ENCODE assay signal across 10 mouse cellular contexts in genomic region chr8:119439893-119440249, GRCm38 (mm10). TPM values are rescaled to one million over a fixed set of nuclear protein-coding genes. Genes with fewer than 3 reads are reported as not detected.
A peak's percentile ranks its signal among the peaks of the same experiment; 100 is the strongest.
DNase-seq lines count a peak whose midpoint lies in the region; ATAC-seq and TF ChIP-seq lines count a peak whose summit lies in the region.
"Had no signal": no experiment of that assay in that cellular context is flagged by ENCODE, and none has a peak within 500 bp of the region (broad histone marks: within the 10 kb centered on the region; RNA-seq: fewer than 3 reads in every experiment).

No protein-coding gene starts in this region.

- peak overlapping the region; percentile 37; the same call in 1 of the 2 replicates for H3K27ac ChIP-seq in kidney, embryonic 14.5 days (ENCODE audit: low read depth, low read length)
- peak overlapping the region; percentile 11; the same call in 1 of the 2 replicates for H3K27ac ChIP-seq in brown adipose tissue, adult 24 weeks (replicated peaks; ENCODE audit: low read depth, low read length)
- 0 out of 2 replicates have a peak overlapping the region, but pooled peaks have one; percentile 58 for H3K27ac ChIP-seq in intestine, embryonic 15.5 days
- H3K27ac ChIP-seq: hindbrain, embryonic 15.5 days had no signal

- 74% methylated on average over 7 of the region's 7 CpGs for WGBS in kidney, embryonic 14.5 days
- WGBS in intestine, embryonic 15.5 days = 69% methylated on average over 7 of the region's 7 CpGs

- H3K4me3 ChIP-seq in kidney, embryonic 14.5 days (ENCODE audit: low read length) = no peak overlapping the region
- no peak overlapping the region for H3K4me3 ChIP-seq in brown adipose tissue, adult 24 weeks (ENCODE audit: insufficient read depth, low read depth, low read length)
- H3K4me3 ChIP-seq in intestine, embryonic 15.5 days (replicated peaks) = no peak overlapping the region
- H3K4me3 ChIP-seq in myocyte = no peak overlapping the region
- H3K4me3 ChIP-seq: hindbrain, embryonic 15.5 days had no signal

- peak; percentile 32 for TF ChIP-seq POLR2A in myocyte (IDR thresholded peaks at IDR 0.05; ENCODE audit: insufficient read length, low read depth)

- H3K9me3 ChIP-seq in kidney, embryonic 14.5 days (ENCODE audit: control insufficient read depth, low read length) = no peaks in the 10 kb centered on the region
- H3K9me3 ChIP-seq in intestine, embryonic 15.5 days = no peaks in the 10 kb centered on the region
- H3K9me3 ChIP-seq: hindbrain, embryonic 15.5 days had no signal

- H3ac ChIP-seq in myocyte (ENCODE audit: control insufficient read depth, insufficient read length) = no peak overlapping the region

- peaks cover 26% of the 10 kb centered on the region for H3K4me1 ChIP-seq in kidney, embryonic 14.5 days (ENCODE audit: control insufficient read depth, insufficient read depth, low read length)
- H3K4me1 ChIP-seq in brown adipose tissue, adult 24 weeks (ENCODE audit: control insufficient read depth, insufficient read depth, insufficient read length, low read length) = peaks cover 32% of the 10 kb centered on the region
- H3K4me1 ChIP-seq in intestine, embryonic 15.5 days (replicated peaks) = peaks cover 39% of the 10 kb centered on the region

- no peaks in the 10 kb centered on the region for H3K36me3 ChIP-seq in kidney, embryonic 14.5 days (ENCODE audit: control insufficient read depth, insufficient read depth, low read length)
- no peaks in the 10 kb centered on the region for H3K36me3 ChIP-seq in intestine, embryonic 15.5 days
- peaks cover 16% of the 10 kb centered on the region for H3K36me3 ChIP-seq in myocyte (ENCODE audit: control insufficient read depth, insufficient read depth)
- H3K36me3 ChIP-seq: hindbrain, embryonic 15.5 days had no signal

- H3K27me3 ChIP-seq in kidney, embryonic 14.5 days (ENCODE audit: control insufficient read depth, insufficient read depth, low read length) = peaks cover 4% of the 10 kb centered on the region; the same call in 1 of the 2 replicates
- no peaks in the 10 kb centered on the region for H3K27me3 ChIP-seq in intestine, embryonic 15.5 days (replicated peaks)
- H3K27me3 ChIP-seq in myocyte (ENCODE audit: control insufficient read depth, insufficient read depth, insufficient read length) = no peaks in the 10 kb centered on the region
- H3K27me3 ChIP-seq: hindbrain, embryonic 15.5 days had no signal

- peak; percentile 11; the same call in 1 of the 2 replicates for ATAC-seq in kidney, embryonic 14.5 days (ENCODE audit: low FRiP score, low TSS enrichment)
- 0 out of 2 replicates have a peak, but pooled peaks have one; percentile 3 for ATAC-seq in intestine, embryonic 15.5 days

- no peak overlapping the region for H3K4me2 ChIP-seq in kidney, embryonic 14.5 days (replicated peaks; ENCODE audit: low read depth, low read length)
- no peak overlapping the region for H3K4me2 ChIP-seq in intestine, embryonic 15.5 days (replicated peaks)
- H3K4me2 ChIP-seq in myocyte (ENCODE audit: low read depth) = peak overlapping the region; percentile 79

- H3K79me2 ChIP-seq in myocyte (ENCODE audit: control insufficient read depth, insufficient read depth) = peaks cover 21% of the 10 kb centered on the region

- no peak for DNase-seq in kidney, postnatal 25 days
- no peak for DNase-seq in right cerebral cortex, postnatal 4 days
- no peak for DNase-seq in layer of hippocampus, adult 9-11 months
- no peak for DNase-seq in lung, adult 18-20 months
- DNase-seq: thymus, postnatal 36 days had no signal

- H3K9ac ChIP-seq in kidney, embryonic 14.5 days (ENCODE audit: low read depth, low read length) = no peak overlapping the region
- H3K9ac ChIP-seq in intestine, embryonic 15.5 days = 0 out of 2 replicates have a peak overlapping the region, but pooled peaks have one; percentile 6
- H3K9ac ChIP-seq: hindbrain, embryonic 15.5 days had no signal

TF ChIP-seq in myocyte, 11 proteins besides CTCF, POLR2A, EP300 and RAD21:
- TF ChIP-seq MYOD1 (IDR thresholded peaks at IDR 0.05; ENCODE audit: control insufficient read depth in 1 of 3, insufficient read length in 2 of 3, low read depth in 2 of 3) (peak; percentile 88 to 99 (median 99)), MYOG (IDR thresholded peaks at IDR 0.05; ENCODE audit: control insufficient read depth in 1 of 3, insufficient read depth in 1 of 3, insufficient read length in 2 of 3, low read depth in 2 of 3) (peak; percentile 50 to 98 (median 97)), POLR2AphosphoS2 (IDR thresholded peaks at IDR 0.05; ENCODE audit: insufficient read length, low read depth) (no peak), TCF3 (IDR thresholded peaks at IDR 0.05; ENCODE audit: insufficient read length, low read depth) (peak; percentile 85), SRF (IDR thresholded peaks at IDR 0.05; ENCODE audit: control insufficient read depth, insufficient read length, low read depth) (peak; percentile 76), TCF12 (IDR thresholded peaks at IDR 0.05; ENCODE audit: insufficient read depth, poor library complexity, severe bottlenecking) (no peak)

RNA-seq across cellular contexts. Expression of gene Osgin1, which starts 5.9 kb away (rescaled TPM):
- 0.71 and 1.2 TPM in 2 replicates for polyA plus RNA-seq in kidney, embryonic 14.5 days (2014; fragmentation: Nextera tagmentation; extraction: Ambion mirVana)
- 1.9 and 2.2 TPM in 2 replicates for polyA plus RNA-seq in brown adipose tissue, adult 24 weeks (2012; ENCODE audit: insufficient read depth, insufficient read length, missing spikeins)
- polyA plus RNA-seq in intestine, embryonic 15.5 days (2015; fragmentation: Nextera tagmentation; extraction: Ambion mirVana) = 3.8 and 5.7 TPM in 2 replicates
- 14.3 TPM for polyA plus RNA-seq in myocyte (2012; fragmentation: generic; extraction: Trizol)

RNA-seq across cellular contexts. Expression of gene Necab2, which starts 6.6 kb away (rescaled TPM):
- polyA plus RNA-seq in kidney, embryonic 14.5 days (2014; fragmentation: Nextera tagmentation; extraction: Ambion mirVana) = 4.6 and 5.0 TPM in 2 replicates
- polyA plus RNA-seq in brown adipose tissue, adult 24 weeks (2012; ENCODE audit: insufficient read depth, insufficient read length, missing spikeins) = not detected in 2 replicates
- 1.9 TPM in 2 replicates for polyA plus RNA-seq in intestine, embryonic 15.5 days (2015; fragmentation: Nextera tagmentation; extraction: Ambion mirVana)
- polyA plus RNA-seq in myocyte (2012; fragmentation: generic; extraction: Trizol) = not detected

RNA-seq across cellular contexts. Expression of gene Mlycd, which starts 45.2 kb away (rescaled TPM):
- 10.8 and 12.1 TPM in 2 replicates for polyA plus RNA-seq in kidney, embryonic 14.5 days (2014; fragmentation: Nextera tagmentation; extraction: Ambion mirVana)
- polyA plus RNA-seq in brown adipose tissue, adult 24 weeks (2012; ENCODE audit: insufficient read depth, insufficient read length, missing spikeins) = 72.3 and 74.2 TPM in 2 replicates
- polyA plus RNA-seq in intestine, embryonic 15.5 days (2015; fragmentation: Nextera tagmentation; extraction: Ambion mirVana) = 19.2 and 22.5 TPM in 2 replicates
- 23.1 TPM for polyA plus RNA-seq in myocyte (2012; fragmentation: generic; extraction: Trizol)
